Mouse (Mus musculus) lung, embryonic 14.5 days (tissue): ENCODE measurements around the gene D1Pas1. TPM values are rescaled to one million over a fixed set of nuclear protein-coding genes. Genes with fewer than 3 reads are reported as not detected.

Experiments
- ATAC-seq: fragments of 200-750 bp; cut with Nextera tagmentation; 2 replicates; pipeline ENCODE4 v1.8.0; 2017; ENCODE audit warnings: mild to moderate bottlenecking, moderate TSS enrichment, moderate library complexity; ENCODE audit not compliant: insufficient read depth
- DNase-seq: peaks from one replicate; pipeline ENCODE4 v3.0.0-alpha.2; 2015
- H3K27ac ChIP-seq: fragments of 300-500 bp; sonication (generic); 2 replicates; pipeline ENCODE4 v1.5.1; 2014; ENCODE audit warnings: low read depth, mild to moderate bottlenecking, moderate library complexity
- H3K27me3 ChIP-seq: fragments of 300-500 bp; sonication (generic); 2 replicates; pipeline ENCODE4 v1.6.1; 2014; ENCODE audit warnings: low read length, control low read depth; ENCODE audit not compliant: insufficient read depth
- H3K36me3 ChIP-seq: fragments of 300-500 bp; sonication (generic); 2 replicates; pipeline ENCODE4 v1.6.1; 2014; ENCODE audit warnings: control low read depth; ENCODE audit not compliant: insufficient read depth
- H3K4me1 ChIP-seq: fragments of 300-500 bp; sonication (generic); 2 replicates; pipeline ENCODE4 v1.6.1; 2014; ENCODE audit warnings: antibody characterized with exemption, control low read depth; ENCODE audit not compliant: insufficient read depth
- H3K4me2 ChIP-seq: fragments of 300-500 bp; sonication (generic); 2 replicates; pipeline ENCODE4 v1.6.1; 2014; ENCODE audit warnings: mild to moderate bottlenecking
- H3K4me3 ChIP-seq: fragments of 300-500 bp; sonication (generic); 2 replicates; pipeline ENCODE4 v1.5.1; 2014; ENCODE audit warnings: low read depth, low read length
- H3K9ac ChIP-seq: fragments of 300-500 bp; sonication (generic); 2 replicates; pipeline ENCODE4 v1.6.1; 2014
- H3K9me3 ChIP-seq: fragments of 300-500 bp; sonication (generic); 2 replicates; pipeline ENCODE4 v1.6.1; 2016; ENCODE audit warnings: low read depth, low read length, control low read depth
- CTCF ChIP-seq: IDR thresholded peaks from 2 replicates; pipeline ENCODE4 v1.5.1; 2016; ENCODE audit warnings: antibody characterized with exemption, low read depth
- WGBS: fragments of 180-500 bp; shearing (Covaris S2); extraction: QIAGEN DNeasy Blood & Tissue Kit; methylation state at CpG from one replicate; pipeline ENCODE4 v1.1.7; 2014; 5-methylcytosine and 5-hydroxymethylcytosine counted together
- polyA plus RNA-seq: library from polyadenylated mRNA; unstranded; fragments of >200 nt; fragmentation: Nextera tagmentation; extraction: Ambion mirVana; gene quantifications from 2 replicates; pipeline ENCODE4 v1.2.1, GENCODE M21; 2014

D1Pas1 gene
- polyA plus RNA-seq, 1 experiment from 2014 or later, result not detected

- TF ChIP-seq CTCF, result peak; percentile 27; the same call in 1 of the 2 replicates
- WGBS, result 52% methylated on average over 14 of the region's 14 CpGs
- peak; percentile 68; the same call in 1 of the 2 replicates for ATAC-seq
These were observed 39.2 kb downstream of the D1Pas1 start for GRCm38 (mm10) chr1:187006227-187006925.

GRCm38 (mm10) chr1:187008236-187008635 lies 41.0 kb downstream of the D1Pas1 start:
- ATAC-seq (no peak), DNase-seq (no peak)
- H3K36me3 ChIP-seq, result no peaks in the 10 kb centered on the region
- H3K4me3 ChIP-seq, result no peak overlapping the region
- no peaks in the 10 kb centered on the region for H3K4me1 ChIP-seq
- TF ChIP-seq CTCF, result no peak
- H3K27ac ChIP-seq, result no peak overlapping the region
- no peak overlapping the region for H3K4me2 ChIP-seq
- no peaks in the 10 kb centered on the region for H3K9me3 ChIP-seq
- no peak overlapping the region for H3K9ac ChIP-seq
- WGBS, result 78% methylated on average over 7 of the region's 7 CpGs
- H3K27me3 ChIP-seq, result no peaks in the 10 kb centered on the region

More at GRCm38 (mm10) chr1:187006227-187006925, 39.2 kb downstream of the D1Pas1 start:
- H3K27ac ChIP-seq, result no peak overlapping the region
- H3K27me3 ChIP-seq, result no peaks in the 10 kb centered on the region
- no peak overlapping the region for H3K4me3 ChIP-seq
- no peaks in the 10 kb centered on the region for H3K9me3 ChIP-seq
- peak; percentile 74 for DNase-seq
- no peaks in the 10 kb centered on the region for H3K4me1 ChIP-seq
- no peak overlapping the region for H3K4me2 ChIP-seq
- no peaks in the 10 kb centered on the region for H3K36me3 ChIP-seq
- no peak overlapping the region for H3K9ac ChIP-seq

- H3K4me3 ChIP-seq, result no peak overlapping the region
- no peak for TF ChIP-seq CTCF
- H3K4me1 ChIP-seq, result no peaks in the 10 kb centered on the region
- no peak for ATAC-seq
- H3K36me3 ChIP-seq, result no peaks in the 10 kb centered on the region
- H3K9me3 ChIP-seq, result no peaks in the 10 kb centered on the region
- no peak for DNase-seq
- H3K4me2 ChIP-seq, result no peak overlapping the region
- H3K27me3 ChIP-seq, result no peaks in the 10 kb centered on the region
- no peak overlapping the region for H3K27ac ChIP-seq
- 66% methylated on average over 11 of the region's 11 CpGs for WGBS
- H3K9ac ChIP-seq, result no peak overlapping the region
These were observed 42.9 kb downstream of the D1Pas1 start for GRCm38 (mm10) chr1:187010071-187010470.

DNA sequence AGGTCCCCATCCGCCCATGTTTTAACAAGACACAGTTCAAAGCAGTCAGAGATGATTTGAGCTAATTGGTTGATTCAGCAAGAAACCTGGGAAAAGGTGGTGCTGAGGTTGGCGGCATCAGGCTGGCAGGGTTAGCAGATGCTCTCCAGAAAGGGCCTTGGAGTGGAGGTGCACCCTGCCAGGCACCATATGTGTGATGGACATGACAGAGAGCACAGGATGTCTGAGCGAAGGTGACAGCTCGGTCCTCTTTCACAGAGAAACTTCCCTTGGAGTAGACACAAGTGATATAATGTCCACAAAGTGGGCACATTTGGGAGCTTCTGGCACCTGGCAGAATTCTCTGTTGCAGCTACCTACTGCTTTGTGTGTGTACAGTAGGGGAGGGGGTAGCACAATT lies 44.4 kb downstream of the D1Pas1 start:
- Histone ChIP-seq H3K4me3 (no peak overlapping the region), H3K4me2 (no peak overlapping the region), H3K27ac (no peak overlapping the region), H3K9me3 (no peaks in the 10 kb centered on the region), H3K4me1 (no peaks in the 10 kb centered on the region), H3K27me3 (no peaks in the 10 kb centered on the region), H3K9ac (no peak overlapping the region), H3K36me3 (no peaks in the 10 kb centered on the region)
- 88% methylated on average over 4 of the region's 4 CpGs for WGBS
- no peak for TF ChIP-seq CTCF
- ATAC-seq, result no peak
- DNase-seq, result no peak

GRCm38 (mm10) chr1:187014141-187014540 lies 46.9 kb downstream of the D1Pas1 start:
- H3K4me1 ChIP-seq, result no peaks in the 10 kb centered on the region
- H3K4me3 ChIP-seq, result no peak overlapping the region
- ATAC-seq (no peak), DNase-seq (no peak)
- TF ChIP-seq CTCF, result no peak
- no peak overlapping the region for H3K27ac ChIP-seq
- 92% methylated on average over 2 of the region's 2 CpGs for WGBS
- H3K4me2 ChIP-seq, result no peak overlapping the region
- no peaks in the 10 kb centered on the region for H3K36me3 ChIP-seq
- H3K9ac ChIP-seq, result no peak overlapping the region
- H3K9me3 ChIP-seq, result no peaks in the 10 kb centered on the region
- H3K27me3 ChIP-seq, result no peaks in the 10 kb centered on the region

- Histone ChIP-seq H3K4me3 (no peak overlapping the region), H3K36me3 (no peaks in the 10 kb centered on the region), H3K27ac (no peak overlapping the region), H3K4me2 (no peak overlapping the region), H3K9ac (no peak overlapping the region), H3K27me3 (no peaks in the 10 kb centered on the region), H3K4me1 (no peaks in the 10 kb centered on the region), H3K9me3 (no peaks in the 10 kb centered on the region)
- DNase-seq, result no peak
- no peak for ATAC-seq
- WGBS, result 70% methylated on average over 1 of the region's 1 CpGs
- TF ChIP-seq CTCF, result no peak
These were observed 48.5 kb downstream of the D1Pas1 start for GRCm38 (mm10) chr1:187015673-187016072.

DNA sequence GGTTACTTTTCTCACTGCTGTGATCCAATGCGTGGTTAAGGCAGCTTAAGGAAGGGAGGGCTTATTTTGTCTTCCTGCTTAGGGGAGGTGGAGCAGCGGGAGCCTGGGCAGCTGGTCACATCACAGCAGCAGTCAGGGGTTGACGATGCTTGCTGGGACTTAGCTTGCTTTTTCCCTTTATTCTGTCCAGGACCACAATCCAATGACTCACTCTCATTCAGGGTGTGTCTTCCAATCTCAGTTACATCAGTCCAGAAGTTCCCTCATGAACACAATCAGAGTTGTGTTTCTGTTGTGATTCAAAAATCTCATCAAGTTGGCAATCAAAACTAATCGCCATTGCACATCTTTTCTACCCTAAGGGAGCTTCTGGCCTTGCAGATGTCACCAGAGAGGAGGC lies 48.9 kb downstream of the D1Pas1 start:
- ATAC-seq, result no peak
- Histone ChIP-seq H3K4me1 (no peaks in the 10 kb centered on the region), H3K4me2 (no peak overlapping the region), H3K36me3 (no peaks in the 10 kb centered on the region), H3K27ac (no peak overlapping the region), H3K27me3 (no peaks in the 10 kb centered on the region), H3K9me3 (no peaks in the 10 kb centered on the region), H3K9ac (no peak overlapping the region), H3K4me3 (no peak overlapping the region)
- DNase-seq, result no peak
- TF ChIP-seq CTCF, result no peak
- WGBS, result 52% methylated on average over 4 of the region's 4 CpGs
